Mouse (Mus musculus): ENCODE results near the gene Eid2b. TPM values are rescaled to one million over a fixed set of nuclear protein-coding genes. Genes with fewer than 3 reads are reported as not detected.
"Not testable (repeated sequence)": the region's sequence is repeated elsewhere in the genome, so short reads cannot be mapped to it uniquely, and the experiment has no call there.

The Eid2b gene
- 33.5 and 37.7 TPM in 2 replicates for polyA plus RNA-seq (2015; fragmentation: Nextera tagmentation; extraction: Ambion mirVana)

GRCm38 (mm10) chr7:28277615-28278278 lies at the start of gene Eid2b:
Gene Eid2b (plus strand): TSS chr7:28277739.
- peaks cover 16% of the 10 kb centered on the region for H3K4me1 ChIP-seq
- peak within 1 kb of the TSS; percentile 95 for H3K9ac ChIP-seq (replicated peaks)
- H3K4me3 ChIP-seq (replicated peaks): peak within 1 kb of the TSS; percentile 71
- H3K9me3 ChIP-seq (replicated peaks): no peaks in the 10 kb centered on the region
- no peaks in the 10 kb centered on the region for H3K27me3 ChIP-seq (replicated peaks)
- peaks cover 8% of the 10 kb centered on the region for H3K36me3 ChIP-seq
- peak within 1 kb of the TSS; percentile 95 for H3K4me2 ChIP-seq
- peak; percentile 74 for ATAC-seq (ENCODE audit: low FRiP score)
- 2% methylated on average over 67 of the region's 68 CpGs for WGBS
- H3K27ac ChIP-seq (replicated peaks): peak within 1 kb of the TSS; percentile 92

- H3K9ac ChIP-seq (replicated peaks); H3K36me3 ChIP-seq; H3K9me3 ChIP-seq (replicated peaks); H3K27ac ChIP-seq (replicated peaks); H3K4me2 ChIP-seq; H3K4me3 ChIP-seq (replicated peaks); ATAC-seq (ENCODE audit: low FRiP score); H3K4me1 ChIP-seq; H3K27me3 ChIP-seq (replicated peaks): not testable (repeated sequence)
- WGBS: 78% methylated on average over 2 of the region's 2 CpGs
These were observed 33.6 kb upstream of the Eid2b start for GRCm38 (mm10) chr7:28243943-28244342.

- H3K4me3 ChIP-seq (replicated peaks): no peak overlapping the region
- ATAC-seq (ENCODE audit: low FRiP score): no peak
- no peak overlapping the region for H3K9ac ChIP-seq (replicated peaks)
- no peaks in the 10 kb centered on the region for H3K4me1 ChIP-seq
- no peaks in the 10 kb centered on the region for H3K36me3 ChIP-seq
- no peak overlapping the region for H3K4me2 ChIP-seq
- 93% methylated on average over 3 of the region's 3 CpGs for WGBS
- H3K27me3 ChIP-seq (replicated peaks): no peaks in the 10 kb centered on the region
- H3K9me3 ChIP-seq (replicated peaks): no peaks in the 10 kb centered on the region
- no peak overlapping the region for H3K27ac ChIP-seq (replicated peaks)
These were observed 28.6 kb upstream of the Eid2b start for GRCm38 (mm10) chr7:28248957-28249356.

GRCm38 (mm10) chr7:28251976-28252375 lies 25.6 kb upstream of the Eid2b start:
- Histone ChIP-seq H3K27ac (replicated peaks) (no peak overlapping the region), H3K9ac (replicated peaks) (no peak overlapping the region), H3K36me3 (no peaks in the 10 kb centered on the region), H3K4me2 (no peak overlapping the region), H3K27me3 (replicated peaks) (no peaks in the 10 kb centered on the region), H3K4me3 (replicated peaks) (no peak overlapping the region), H3K9me3 (replicated peaks) (no peaks in the 10 kb centered on the region), H3K4me1 (no peaks in the 10 kb centered on the region)
- WGBS: 93% methylated on average over 17 of the region's 17 CpGs
- no peak for ATAC-seq (ENCODE audit: low FRiP score)

GRCm38 (mm10) chr7:28254591-28254990 lies 22.9 kb upstream of the Eid2b start:
- no peak overlapping the region for H3K4me3 ChIP-seq (replicated peaks)
- no peak overlapping the region for H3K27ac ChIP-seq (replicated peaks)
- WGBS: 93% methylated on average over 6 of the region's 6 CpGs
- no peaks in the 10 kb centered on the region for H3K4me1 ChIP-seq
- H3K9ac ChIP-seq (replicated peaks): no peak overlapping the region
- H3K9me3 ChIP-seq (replicated peaks): no peaks in the 10 kb centered on the region
- no peaks in the 10 kb centered on the region for H3K27me3 ChIP-seq (replicated peaks)
- H3K4me2 ChIP-seq: no peak overlapping the region
- no peaks in the 10 kb centered on the region for H3K36me3 ChIP-seq
- ATAC-seq (ENCODE audit: low FRiP score): no peak

GRCm38 (mm10) chr7:28255476-28255875 lies 22.1 kb upstream of the Eid2b start:
- H3K9ac ChIP-seq (replicated peaks): no peak overlapping the region
- no peak for ATAC-seq (ENCODE audit: low FRiP score)
- no peaks in the 10 kb centered on the region for H3K4me1 ChIP-seq

GRCm38 (mm10) chr7:28262861-28263260 lies 14.7 kb upstream of the Eid2b start:
- H3K4me3 ChIP-seq (replicated peaks): no peak overlapping the region
- no peak overlapping the region for H3K27ac ChIP-seq (replicated peaks)
- no peak overlapping the region for H3K4me2 ChIP-seq
- WGBS: 25% methylated on average over 5 of the region's 5 CpGs
- no peaks in the 10 kb centered on the region for H3K9me3 ChIP-seq (replicated peaks)
- no peaks in the 10 kb centered on the region for H3K4me1 ChIP-seq
- H3K36me3 ChIP-seq: no peaks in the 10 kb centered on the region
- no peak overlapping the region for H3K9ac ChIP-seq (replicated peaks)
- H3K27me3 ChIP-seq (replicated peaks): no peaks in the 10 kb centered on the region
- ATAC-seq (ENCODE audit: low FRiP score): no peak

More at GRCm38 (mm10) chr7:28255476-28255875, 22.1 kb upstream of the Eid2b start:
- no peak overlapping the region for H3K4me2 ChIP-seq
- WGBS: 81% methylated on average over 6 of the region's 6 CpGs
- H3K27ac ChIP-seq (replicated peaks): no peak overlapping the region
- no peak overlapping the region for H3K4me3 ChIP-seq (replicated peaks)
- no peaks in the 10 kb centered on the region for H3K27me3 ChIP-seq (replicated peaks)
- no peaks in the 10 kb centered on the region for H3K9me3 ChIP-seq (replicated peaks)
- H3K36me3 ChIP-seq: no peaks in the 10 kb centered on the region

GRCm38 (mm10) chr7:28263786-28264185 lies 13.8 kb upstream of the Eid2b start:
- H3K4me2 ChIP-seq: no peak overlapping the region
- H3K4me1 ChIP-seq: peaks cover 4% of the 10 kb centered on the region
- no peak overlapping the region for H3K27ac ChIP-seq (replicated peaks)
- ATAC-seq (ENCODE audit: low FRiP score): no peak
- no peak overlapping the region for H3K4me3 ChIP-seq (replicated peaks)
- no peaks in the 10 kb centered on the region for H3K36me3 ChIP-seq
- H3K9me3 ChIP-seq (replicated peaks): no peaks in the 10 kb centered on the region
- H3K27me3 ChIP-seq (replicated peaks): no peaks in the 10 kb centered on the region
- H3K9ac ChIP-seq (replicated peaks): no peak overlapping the region
- 7% methylated on average over 11 of the region's 15 CpGs for WGBS

GRCm38 (mm10) chr7:28265391-28265790 lies 12.1 kb upstream of the Eid2b start:
- Histone ChIP-seq H3K4me2 (no peak overlapping the region), H3K4me1 (peaks cover 17% of the 10 kb centered on the region), H3K9me3 (replicated peaks) (no peaks in the 10 kb centered on the region), H3K9ac (replicated peaks) (no peak overlapping the region), H3K36me3 (peaks cover 4% of the 10 kb centered on the region; the same call in 1 of the 2 replicates), H3K27ac (replicated peaks) (no peak overlapping the region), H3K4me3 (replicated peaks) (no peak overlapping the region), H3K27me3 (replicated peaks) (no peaks in the 10 kb centered on the region)
- 85% methylated on average over 13 of the region's 13 CpGs for WGBS
- no peak for ATAC-seq (ENCODE audit: low FRiP score)

- 6% methylated on average over 56 of the region's 57 CpGs for WGBS
- H3K4me3 ChIP-seq (replicated peaks): peak within 1 kb of the TSS; percentile 95
- peak; percentile 94 for ATAC-seq (ENCODE audit: low FRiP score)
- peaks cover 14% of the 10 kb centered on the region for H3K36me3 ChIP-seq
- H3K9me3 ChIP-seq (replicated peaks): no peaks in the 10 kb centered on the region
- H3K9ac ChIP-seq (replicated peaks): peak within 1 kb of the TSS; percentile 100
- peak within 1 kb of the TSS; percentile 94 for H3K27ac ChIP-seq (replicated peaks)
- no peaks in the 10 kb centered on the region for H3K27me3 ChIP-seq (replicated peaks)
- H3K4me2 ChIP-seq: peak within 1 kb of the TSS; percentile 70
- peaks cover 24% of the 10 kb centered on the region for H3K4me1 ChIP-seq
These were observed 10.2 kb upstream of the Eid2b start, which contains the start of gene Eid2 for GRCm38 (mm10) chr7:28267129-28268041. Gene Eid2 (plus strand): TSS chr7:28267881.

GRCm38 (mm10) chr7:28268042-28268531 lies 9.5 kb upstream of the Eid2b start:
- Histone ChIP-seq H3K4me3 (replicated peaks) (peak overlapping the region; percentile 95), H3K27me3 (replicated peaks) (no peaks in the 10 kb centered on the region), H3K36me3 (peaks cover 21% of the 10 kb centered on the region), H3K27ac (replicated peaks) (peak overlapping the region; percentile 94), H3K4me1 (peaks cover 24% of the 10 kb centered on the region), H3K4me2 (peak overlapping the region; percentile 70), H3K9me3 (replicated peaks) (no peaks in the 10 kb centered on the region), H3K9ac (replicated peaks) (peak overlapping the region; percentile 100)
- under 1% methylated on average over 51 of the region's 62 CpGs for WGBS
- peak; percentile 80 for ATAC-seq (ENCODE audit: low FRiP score)

Data from neural tube, embryonic 15.5 days (tissue).